Mouse (Mus musculus) thymus, adult 2 months (tissue): Measurements from ENCODE around the gene Rccd1.

Experiments
- CTCF ChIP-seq: fragments of 200-500 bp; IDR thresholded peaks from 2 replicates; pipeline ENCODE4 v1.5.1; 2012; ENCODE audit warnings: mild to moderate bottlenecking, control low read depth, low read length, moderate library complexity, borderline replicate concordance; ENCODE audit not compliant: control insufficient read depth, poor library complexity, insufficient read depth; ENCODE audit errors: extremely low read depth
- POLR2A ChIP-seq: fragments of 200-500 bp; IDR thresholded peaks from 2 replicates; pipeline ENCODE4 v1.6.1; 2012; ENCODE audit warnings: mild to moderate bottlenecking, low read length, control low read depth, moderate library complexity; ENCODE audit not compliant: control insufficient read depth, poor library complexity, insufficient read depth; ENCODE audit errors: extremely low read depth

DNA sequence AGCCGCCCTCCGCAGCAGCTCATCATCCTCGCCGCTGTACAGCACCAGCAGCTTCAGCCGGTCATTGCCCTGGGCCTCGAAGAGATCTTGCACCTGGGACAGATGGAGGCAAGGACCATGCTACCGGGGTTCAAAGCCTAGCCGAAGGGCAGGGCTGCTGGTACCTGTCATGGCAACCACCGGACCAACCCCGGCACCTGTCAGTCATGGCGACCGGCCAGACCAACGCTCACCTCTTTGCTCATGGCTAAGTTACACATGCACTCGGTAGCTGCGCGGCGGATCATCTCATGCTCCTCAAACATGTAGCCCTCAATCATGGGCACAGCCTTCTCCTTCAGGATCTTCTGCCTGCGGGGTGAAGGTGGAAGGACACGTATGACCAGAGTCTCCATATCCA is 1.8 kb upstream of the Rccd1 start:
- TF ChIP-seq CTCF (no peak), POLR2A (no peak)
